Mouse (Mus musculus): ENCODE measurements around the gene Cd86.

Cd86 gene

GRCm38 (mm10) chr16:36655910-36656309 is 10.0 kb downstream of the Cd86 start:
- DNase-seq (ENCODE audit: low spot score in 2 of 2), result no peak

- DNase-seq (ENCODE audit: low spot score in 2 of 2), result no peak
These were observed 10.7 kb downstream of the Cd86 start for GRCm38 (mm10) chr16:36655199-36655598.

GRCm38 (mm10) chr16:36651174-36651766 is 14.6 kb downstream of the Cd86 start:
- no peak for DNase-seq (ENCODE audit: low spot score in 2 of 2)

GRCm38 (mm10) chr16:36650511-36650910 is 15.4 kb downstream of the Cd86 start:
- no peak for DNase-seq (ENCODE audit: low spot score in 2 of 2)

GRCm38 (mm10) chr16:36649304-36649703 is 16.6 kb downstream of the Cd86 start:
- no peak for DNase-seq (ENCODE audit: low spot score in 2 of 2)

- DNase-seq (ENCODE audit: low spot score in 2 of 2), result no peak
These were observed 20.8 kb downstream of the Cd86 start for GRCm38 (mm10) chr16:36645124-36645523.

- DNase-seq (ENCODE audit: low spot score in 2 of 2), result no peak
These were observed 23.2 kb downstream of the Cd86 start for GRCm38 (mm10) chr16:36642696-36643046.

- no peak for DNase-seq (ENCODE audit: low spot score in 2 of 2)
These were observed 23.8 kb downstream of the Cd86 start for GRCm38 (mm10) chr16:36641830-36642695.

- DNase-seq (ENCODE audit: low spot score in 2 of 2), result no peak
These were observed 24.9 kb downstream of the Cd86 start for GRCm38 (mm10) chr16:36640993-36641392.

GRCm38 (mm10) chr16:36639812-36640504 is 25.9 kb downstream of the Cd86 start:
- no peak for DNase-seq (ENCODE audit: low spot score in 2 of 2)

- no peak for DNase-seq (ENCODE audit: low spot score in 2 of 2)
These were observed 29.1 kb downstream of the Cd86 start for GRCm38 (mm10) chr16:36636800-36637199.

- DNase-seq (ENCODE audit: low spot score in 2 of 2), result no peak
These were observed 30.7 kb downstream of the Cd86 start for GRCm38 (mm10) chr16:36634971-36635710.

GRCm38 (mm10) chr16:36634421-36634820 is 31.5 kb downstream of the Cd86 start:
- DNase-seq (ENCODE audit: low spot score in 2 of 2), result no peak

- no peak for DNase-seq (ENCODE audit: low spot score in 2 of 2)
These were observed 33.7 kb downstream of the Cd86 start for GRCm38 (mm10) chr16:36632229-36632628.

GRCm38 (mm10) chr16:36631607-36632006 is 34.3 kb downstream of the Cd86 start:
- no peak for DNase-seq (ENCODE audit: low spot score in 2 of 2)

- no peak for DNase-seq (ENCODE audit: low spot score in 2 of 2)
These were observed 38.1 kb downstream of the Cd86 start for GRCm38 (mm10) chr16:36627740-36628139.

GRCm38 (mm10) chr16:36626567-36627197 is 39.2 kb downstream of the Cd86 start:
- no peak for DNase-seq (ENCODE audit: low spot score in 2 of 2)

GRCm38 (mm10) chr16:36625909-36626308 is 40.0 kb downstream of the Cd86 start:
- no peak for DNase-seq (ENCODE audit: low spot score in 2 of 2)

- DNase-seq (ENCODE audit: low spot score in 2 of 2), result no peak
These were observed 43.6 kb downstream of the Cd86 start for GRCm38 (mm10) chr16:36622320-36622719.

- DNase-seq (ENCODE audit: low spot score in 2 of 2), result no peak
These were observed 44.8 kb downstream of the Cd86 start for GRCm38 (mm10) chr16:36621108-36621507.

GRCm38 (mm10) chr16:36613701-36614100 is 52.2 kb downstream of the Cd86 start:
- DNase-seq (ENCODE audit: low spot score in 2 of 2), result no peak

GRCm38 (mm10) chr16:36602632-36603031 is 63.2 kb downstream of the Cd86 start:
- no peak for DNase-seq (ENCODE audit: low spot score in 2 of 2)

Measured in left cerebral cortex, adult 9 months (tissue).